Mouse (Mus musculus) urinary bladder, postnatal 36 days (tissue): Measurements from ENCODE around the gene Neb.
A peak's percentile ranks its signal among the peaks of the same experiment; 100 is the strongest.

Source experiments
- DNase-seq, 2 experiments: peaks; one replicate each; pipeline ENCODE4 v3.0.0; 2022; ENCODE audit warnings: low spot score in 2 of 2, mixed read lengths in 1 of 2

Neb gene

DNA sequence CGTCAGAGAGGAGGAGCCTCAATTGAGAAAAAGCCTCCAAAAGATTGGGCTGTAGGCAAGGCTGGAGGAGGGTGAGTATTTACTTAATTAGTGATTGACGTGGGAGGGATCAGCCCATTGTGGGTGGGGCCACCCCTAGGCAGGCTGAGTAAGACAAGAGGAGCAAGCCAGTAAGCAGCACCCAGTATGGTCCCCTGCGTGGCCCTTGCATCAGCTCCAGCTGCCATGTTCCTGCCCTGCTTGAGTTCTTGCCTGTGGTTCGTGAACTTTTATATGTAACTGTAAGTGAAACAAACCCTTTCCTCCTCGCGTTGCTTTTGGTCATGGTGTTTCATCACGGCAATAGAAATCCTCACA lies at the start of gene Neb:
Gene Neb, minus strand, starts transcription at position 27 of the 357 bp plus-strand sequence.
- DNase-seq = no peak

- DNase-seq = no peak
These were observed 49.1 kb upstream of the Neb start for GRCm38 (mm10) chr2:52427383-52427782.

DNA sequence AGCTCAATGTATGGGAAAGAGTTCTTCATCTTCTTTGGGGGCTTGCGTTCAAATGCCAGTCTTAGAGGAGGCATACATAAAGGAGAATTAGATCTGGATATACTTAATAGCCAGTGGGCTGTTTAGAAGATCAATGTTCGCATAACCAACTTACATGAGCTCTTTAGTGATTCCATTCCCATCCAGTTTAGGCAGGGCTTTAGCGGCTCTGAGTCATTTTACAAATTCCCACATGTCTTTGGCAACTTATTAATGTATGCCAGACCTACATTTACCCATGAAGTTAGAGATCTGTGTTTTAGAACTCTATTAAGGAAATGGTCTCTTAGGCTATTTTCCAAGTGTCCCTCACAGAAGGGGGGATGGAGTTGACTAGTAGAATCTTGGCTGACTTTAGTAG lies 47.8 kb upstream of the Neb start:
- DNase-seq = no peak

DNA sequence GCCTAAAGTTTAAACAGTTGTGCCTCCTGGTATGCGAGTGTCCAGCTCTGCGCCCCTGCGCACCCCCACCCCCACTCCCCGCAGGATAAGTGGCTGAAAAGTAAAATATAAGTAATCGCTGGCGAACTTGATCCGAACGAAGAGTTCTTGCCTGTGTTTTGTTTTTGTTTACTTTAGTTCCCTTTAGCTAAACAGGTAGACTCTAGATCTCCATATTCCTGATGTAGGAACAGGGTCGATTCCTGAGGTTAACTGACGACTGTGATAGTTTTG lies 47.2 kb upstream of the Neb start:
- DNase-seq = no peak

DNA sequence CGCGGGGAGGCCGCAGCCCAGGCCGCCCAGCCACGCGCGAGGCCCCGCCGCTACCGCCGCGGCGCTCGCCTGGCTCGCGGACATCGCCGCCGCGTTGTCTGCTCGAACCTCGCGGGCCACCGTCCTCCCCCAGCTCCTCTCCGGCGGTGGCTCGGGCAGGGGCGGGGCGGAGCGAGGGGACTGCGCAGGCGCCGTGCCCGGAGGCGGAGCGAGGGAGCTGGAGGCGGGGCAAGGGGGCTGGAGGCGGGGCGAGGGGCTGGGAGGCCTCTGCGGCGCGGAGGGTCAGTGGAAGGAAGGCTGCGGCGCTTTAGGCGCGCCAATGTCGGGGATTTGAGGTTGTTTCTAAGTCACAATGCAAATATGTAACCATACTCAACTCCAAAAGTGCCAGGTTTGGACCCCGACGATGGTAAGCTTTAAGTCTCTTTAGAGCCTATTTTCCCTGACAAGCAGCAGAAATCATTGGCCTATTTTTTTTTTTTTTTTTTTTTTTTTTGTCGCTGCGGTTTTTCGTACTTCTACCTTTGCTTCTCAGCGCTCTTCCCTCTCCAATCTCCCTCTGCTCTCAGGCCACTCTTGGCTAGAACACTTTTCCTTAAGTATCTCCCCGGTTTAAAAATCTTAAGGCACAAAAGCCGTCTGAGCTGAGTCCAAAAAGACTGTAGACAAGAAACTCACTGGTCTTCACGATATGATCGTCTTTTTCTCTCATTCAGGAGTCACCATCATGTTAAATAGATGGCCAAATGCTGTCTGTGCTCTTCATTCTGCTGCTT lies 46.7 kb upstream of the Neb start, which contains the start of gene Arl5a:
Gene Arl5a, minus strand, starts transcription at position 155 of the 776 bp plus-strand sequence.
- DNase-seq = peak; percentile 92 to 95

- DNase-seq = peak in 1 of 2 experiments; percentile 44
These were observed 46.0 kb upstream of the Neb start for GRCm38 (mm10) chr2:52424248-52424728.

- no peak for DNase-seq
These were observed 45.5 kb upstream of the Neb start for GRCm38 (mm10) chr2:52423611-52424247.

GRCm38 (mm10) chr2:52422871-52423610 lies 44.8 kb upstream of the Neb start:
- DNase-seq = no peak

- no peak for DNase-seq
These were observed 42.9 kb upstream of the Neb start for GRCm38 (mm10) chr2:52421197-52421596.

- no peak for DNase-seq
These were observed 41.9 kb upstream of the Neb start for GRCm38 (mm10) chr2:52420001-52420710.

GRCm38 (mm10) chr2:52419295-52419694 lies 41.0 kb upstream of the Neb start:
- DNase-seq = no peak

DNA sequence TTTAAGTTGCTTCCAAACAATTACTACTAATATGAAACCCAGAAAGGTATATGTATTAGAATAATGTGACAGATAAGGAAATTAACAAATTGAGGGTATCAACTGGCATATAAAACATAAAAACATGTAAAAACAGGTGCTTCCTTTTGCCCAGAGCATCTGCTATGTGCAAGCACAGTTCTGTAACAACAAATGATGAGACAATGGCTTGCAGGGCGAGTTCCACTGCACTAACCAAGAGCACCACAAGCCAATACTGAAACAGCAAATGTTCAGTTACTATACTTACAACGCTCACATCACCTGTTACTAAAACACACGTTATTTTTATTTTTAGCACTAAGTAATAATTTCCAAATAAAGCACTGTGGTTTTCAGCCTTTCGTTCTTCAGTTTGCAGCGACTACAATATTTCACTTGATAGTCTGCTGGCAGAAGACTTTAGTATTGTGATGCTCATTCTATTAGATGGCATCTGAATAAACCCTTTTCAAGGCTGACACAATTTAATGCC lies 34.3 kb upstream of the Neb start:
- DNase-seq = no peak

DNA sequence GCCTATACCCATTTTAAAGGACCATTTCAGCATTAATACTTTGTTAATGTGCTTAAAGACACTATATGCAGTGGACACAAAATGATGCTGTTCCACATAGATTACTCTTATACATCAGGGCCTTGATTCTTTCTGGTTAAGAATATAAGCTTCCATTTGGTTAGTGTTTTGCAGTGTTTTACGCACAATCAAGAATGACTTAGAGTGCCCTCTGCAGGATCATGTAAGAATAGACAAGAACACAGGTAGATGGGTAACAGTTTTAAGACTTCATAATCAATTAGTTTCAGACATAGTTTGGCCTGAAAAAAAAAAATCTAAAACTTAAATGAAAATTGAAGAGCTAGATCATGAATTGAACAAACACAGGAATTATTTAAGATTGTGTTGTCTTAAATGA lies 28.2 kb upstream of the Neb start:
- DNase-seq = no peak

- DNase-seq = no peak
These were observed 27.0 kb upstream of the Neb start for GRCm38 (mm10) chr2:52405238-52405637.

GRCm38 (mm10) chr2:52394529-52394928 lies 16.3 kb upstream of the Neb start:
- DNase-seq = no peak

DNA sequence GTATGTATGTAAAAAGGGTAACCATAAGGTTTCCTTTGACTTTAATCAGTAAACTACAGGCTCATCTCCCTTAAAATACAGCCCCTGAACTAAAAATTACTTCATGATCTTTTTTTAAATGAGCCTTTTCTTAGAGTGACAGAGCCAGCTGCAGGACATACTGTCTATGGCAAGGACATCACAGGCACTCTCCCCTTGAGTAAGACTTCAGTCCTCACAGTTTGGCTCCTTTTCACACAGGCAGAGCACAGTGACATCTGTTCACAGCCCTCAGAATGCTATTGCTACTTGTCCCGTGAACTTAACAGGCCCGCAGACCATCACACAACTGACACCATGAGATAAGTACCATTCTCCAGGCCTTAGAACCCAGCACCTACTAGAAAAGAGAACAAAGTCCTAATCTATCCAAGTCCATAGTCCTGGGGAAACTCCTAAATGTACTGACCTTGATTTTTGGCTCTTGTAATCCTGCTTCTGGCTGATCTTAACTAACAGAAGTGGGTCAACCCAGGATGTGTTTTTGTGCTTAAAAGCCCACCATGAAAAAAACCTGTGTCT lies 12.2 kb upstream of the Neb start:
- DNase-seq = no peak

DNA sequence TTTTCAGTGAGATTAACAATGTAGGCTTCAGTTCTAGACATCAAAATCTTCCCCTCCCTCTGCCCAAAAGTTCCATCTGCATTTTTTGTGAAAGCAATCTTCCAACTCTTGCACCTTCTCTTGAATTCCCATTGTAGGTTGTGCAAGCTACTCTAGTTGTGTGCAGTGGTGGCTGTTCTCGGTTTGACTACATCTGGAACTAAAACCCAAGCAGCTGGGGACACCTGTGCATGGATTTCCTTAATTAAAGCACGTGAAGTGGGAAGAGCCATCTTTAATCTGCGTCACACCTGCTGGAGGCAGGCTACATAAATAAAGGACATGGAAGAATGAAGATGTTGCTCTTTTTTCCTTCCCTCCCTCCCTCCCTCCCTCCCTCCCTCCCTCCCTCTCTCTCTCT lies 11.7 kb upstream of the Neb start:
- DNase-seq = no peak

GRCm38 (mm10) chr2:52386451-52386850 lies 8.2 kb upstream of the Neb start:
- DNase-seq = no peak

DNA sequence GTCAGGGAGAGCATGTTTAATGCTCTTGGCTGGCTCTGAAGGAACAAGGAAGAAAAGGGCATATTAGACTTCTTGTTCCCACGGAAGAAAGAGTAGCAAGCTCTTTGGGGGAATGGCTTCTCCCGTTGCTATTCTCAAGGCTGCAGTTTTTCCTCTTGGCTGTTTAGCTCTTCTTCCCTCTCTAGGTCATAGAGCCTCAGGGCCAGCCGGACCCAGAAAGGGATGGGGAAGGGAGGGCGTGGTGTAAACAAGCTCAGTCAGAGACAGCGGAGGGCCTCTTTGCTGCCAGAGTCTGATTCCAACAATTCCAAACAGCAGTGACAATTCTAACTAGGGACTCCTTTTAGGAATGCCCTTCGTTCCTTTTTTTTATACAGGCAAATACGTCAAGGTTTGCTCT lies 7.8 kb upstream of the Neb start:
- DNase-seq = no peak

- DNase-seq = no peak
These were observed 581 bp upstream of the Neb start for GRCm38 (mm10) chr2:52378848-52379261.

- DNase-seq = no peak
These were observed 397 bp downstream of the Neb start for GRCm38 (mm10) chr2:52377706-52378447.
